Comparison of ENCODE assay signal across 9 mouse cellular contexts in the genomic region with DNA sequence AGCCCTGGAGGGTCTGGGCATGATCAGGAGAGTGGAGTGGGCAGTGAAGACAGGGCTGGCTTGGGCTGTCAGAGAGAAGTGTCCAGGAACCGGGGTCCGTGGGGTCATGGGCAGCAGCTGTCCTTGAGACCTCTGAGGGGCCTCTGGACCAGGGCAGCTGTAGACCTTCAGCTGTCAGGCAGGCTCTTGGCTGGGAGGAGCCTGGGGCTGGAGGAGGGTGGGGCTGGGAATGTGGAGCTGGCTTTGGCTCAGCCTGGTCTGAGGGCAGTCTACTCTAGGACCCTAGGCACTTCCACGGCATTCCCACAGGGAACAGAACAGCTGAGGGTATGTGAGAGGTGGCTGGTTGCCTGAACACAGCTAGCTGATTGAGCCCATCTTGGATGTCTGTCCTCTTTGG. TPM values are rescaled to one million over a fixed set of nuclear protein-coding genes. Genes with fewer than 3 reads are reported as not detected.
DNase-seq lines count a peak whose midpoint lies in the region; ATAC-seq and TF ChIP-seq lines count a peak whose summit lies in the region.
"Had no signal": no experiment of that assay in that cellular context is flagged by ENCODE, and none has a peak within 500 bp of the region (broad histone marks: within the 10 kb centered on the region; RNA-seq: fewer than 3 reads in every experiment).

No protein-coding gene starts in this region.

- H3K4me3 ChIP-seq in heart, postnatal 0 days (ENCODE audit: low read depth, low read length): no peak overlapping the region
- H3K4me3 ChIP-seq in lung, embryonic 15.5 days: no peak overlapping the region
- no peak overlapping the region for H3K4me3 ChIP-seq in forebrain, embryonic 12.5 days (replicated peaks)

- no peak for TF ChIP-seq EP300 in heart, postnatal 0 days (IDR thresholded peaks at IDR 0.05; ENCODE audit: low read depth)

- 5% methylated on average over 3 of the region's 3 CpGs for WGBS in heart, postnatal 0 days
- WGBS in lung, embryonic 15.5 days: 24% methylated on average over 3 of the region's 3 CpGs
- WGBS in forebrain, embryonic 12.5 days: 63% methylated on average over 3 of the region's 3 CpGs

- H3K9ac ChIP-seq in heart, postnatal 0 days (replicated peaks; ENCODE audit: low read depth, low read length): no peak overlapping the region
- H3K9ac ChIP-seq in lung, embryonic 15.5 days: no peak overlapping the region
- no peak overlapping the region for H3K9ac ChIP-seq in forebrain, embryonic 12.5 days

- H3K36me3 ChIP-seq in heart, postnatal 0 days (replicated peaks; ENCODE audit: control insufficient read depth, insufficient read depth, low read length): no peaks in the 10 kb centered on the region
- H3K36me3 ChIP-seq in lung, embryonic 15.5 days: 0 out of 2 replicates have a peak, but pooled peaks cover 3% of the 10 kb centered on the region
- H3K36me3 ChIP-seq in forebrain, embryonic 12.5 days (replicated peaks): peaks cover 9% of the 10 kb centered on the region

- peak overlapping the region; percentile 64 for H3K27ac ChIP-seq in heart, postnatal 0 days (ENCODE audit: low read depth)
- H3K27ac ChIP-seq in lung, embryonic 15.5 days: peak overlapping the region; percentile 80
- no peak overlapping the region for H3K27ac ChIP-seq in forebrain, embryonic 12.5 days

- no peaks in the 10 kb centered on the region for H3K27me3 ChIP-seq in heart, postnatal 0 days (ENCODE audit: control insufficient read depth, insufficient read depth, low read length)
- no peaks in the 10 kb centered on the region for H3K27me3 ChIP-seq in lung, embryonic 15.5 days
- H3K27me3 ChIP-seq in forebrain, embryonic 12.5 days: no peaks in the 10 kb centered on the region

- intact Hi-C loops in left cerebral cortex, postnatal 14 days (cut with DNase I): no loop called here

- no peaks in the 10 kb centered on the region for H3K9me3 ChIP-seq in heart, postnatal 0 days (replicated peaks; ENCODE audit: control insufficient read depth, low read length)
- no peaks in the 10 kb centered on the region for H3K9me3 ChIP-seq in lung, embryonic 15.5 days
- no peaks in the 10 kb centered on the region for H3K9me3 ChIP-seq in forebrain, embryonic 12.5 days

- no peak overlapping the region for H3K4me2 ChIP-seq in heart, postnatal 0 days (ENCODE audit: low read depth, low read length)
- peak overlapping the region; percentile 30 for H3K4me2 ChIP-seq in lung, embryonic 15.5 days
- H3K4me2 ChIP-seq in forebrain, embryonic 12.5 days: no peak overlapping the region

- DNase-seq in cerebellum, postnatal 10 days: peak; percentile 17 to 24
- DNase-seq in cerebellum, adult 9-10 months: no peak
- peak; percentile 78 for DNase-seq in adrenal gland, postnatal 14 days
- peak; percentile 68 for DNase-seq in heart, postnatal 0 days (ENCODE audit: low spot score)
- DNase-seq in left cerebral cortex, postnatal 14 days (ENCODE audit: low spot score in 2 of 2): no peak
- DNase-seq: spleen, adult 18-20 months had no signal

- H3K4me1 ChIP-seq in heart, postnatal 0 days (ENCODE audit: control insufficient read depth, insufficient read depth): peaks cover 27% of the 10 kb centered on the region
- peaks cover 54% of the 10 kb centered on the region for H3K4me1 ChIP-seq in lung, embryonic 15.5 days
- H3K4me1 ChIP-seq in forebrain, embryonic 12.5 days: peaks cover 17% of the 10 kb centered on the region

- TF ChIP-seq CTCF in heart, postnatal 0 days (IDR thresholded peaks at IDR 0.05; ENCODE audit: low read depth): no peak

- ATAC-seq in heart, postnatal 0 days (ENCODE audit: insufficient read depth, low read depth): peak; percentile 82
- peak; percentile 89 for ATAC-seq in lung, embryonic 15.5 days (ENCODE audit: borderline replicate concordance, extremely low read depth, low FRiP score, low TSS enrichment)
- no peak for ATAC-seq in inflammation-experienced regulatory T-cells, adult 6 months
- ATAC-seq in forebrain, embryonic 12.5 days (ENCODE audit: low FRiP score): no peak

RNA-seq across cellular contexts. Expression of gene Cdc42ep2, which starts 10.7 kb away (rescaled TPM):
- total RNA-seq in adrenal gland, postnatal 14 days (2021): 9.6 and 9.7 TPM in 2 replicates
- total RNA-seq in heart, postnatal 0 days (2014; rRNA removed; ENCODE audit: low replicate concordance): 15.7 and 17.4 TPM in 2 replicates
- 8.8 and 9.5 TPM in 2 replicates for polyA plus RNA-seq in heart, postnatal 0 days (2015; fragmentation: Nextera tagmentation; extraction: Ambion mirVana)
- 12.0 and 14.1 TPM in 2 replicates for polyA plus RNA-seq in lung, embryonic 15.5 days (2015; fragmentation: Nextera tagmentation; extraction: Ambion mirVana)
- 1 to 10 TPM; 7.1 to 8.0 TPM for total RNA-seq in left cerebral cortex, postnatal 14 days (2021)
- polyA plus RNA-seq in inflammation-experienced regulatory T-cells, adult 6 months (2017; shearing (Covaris generic)): under 1 TPM in 2 of 3 experiments, not detected in 1; 0.32 to 0.52 TPM
- 2.2 TPM in 2 replicates for polyA plus RNA-seq in forebrain, embryonic 12.5 days (2016; fragmentation: Nextera tagmentation; extraction: Ambion mirVana)

RNA-seq across cellular contexts. Expression of gene Dpf2, which starts 22.5 kb away (rescaled TPM):
- 118 and 119 TPM in 2 replicates for total RNA-seq in adrenal gland, postnatal 14 days (2021)
- total RNA-seq in heart, postnatal 0 days (2014; rRNA removed; ENCODE audit: low replicate concordance): 57.8 and 91.8 TPM in 2 replicates
- polyA plus RNA-seq in heart, postnatal 0 days (2015; fragmentation: Nextera tagmentation; extraction: Ambion mirVana): 60.5 and 61.4 TPM in 2 replicates
- 142 and 147 TPM in 2 replicates for polyA plus RNA-seq in lung, embryonic 15.5 days (2015; fragmentation: Nextera tagmentation; extraction: Ambion mirVana)
- 10 to 100 TPM; 87.6 to 90.4 TPM for total RNA-seq in left cerebral cortex, postnatal 14 days (2021)
- polyA plus RNA-seq in inflammation-experienced regulatory T-cells, adult 6 months (2017; shearing (Covaris generic)): 100 to 1,000 TPM; 157 to 198 (median 189) TPM
- 184 and 203 TPM in 2 replicates for polyA plus RNA-seq in forebrain, embryonic 12.5 days (2016; fragmentation: Nextera tagmentation; extraction: Ambion mirVana)

RNA-seq across cellular contexts. Expression of gene Pola2, which starts 28.7 kb away (rescaled TPM):
- total RNA-seq in adrenal gland, postnatal 14 days (2021): 24.6 and 28.4 TPM in 2 replicates
- 44.7 and 64.3 TPM in 2 replicates for total RNA-seq in heart, postnatal 0 days (2014; rRNA removed; ENCODE audit: low replicate concordance)
- 32.7 and 34.1 TPM in 2 replicates for polyA plus RNA-seq in heart, postnatal 0 days (2015; fragmentation: Nextera tagmentation; extraction: Ambion mirVana)
- polyA plus RNA-seq in lung, embryonic 15.5 days (2015; fragmentation: Nextera tagmentation; extraction: Ambion mirVana): 72.3 and 75.3 TPM in 2 replicates
- 1 to 10 TPM; 6.2 to 6.6 TPM for total RNA-seq in left cerebral cortex, postnatal 14 days (2021)
- polyA plus RNA-seq in inflammation-experienced regulatory T-cells, adult 6 months (2017; shearing (Covaris generic)): 10 to 100 TPM; 14.2 to 20.4 (median 14.7) TPM
- polyA plus RNA-seq in forebrain, embryonic 12.5 days (2016; fragmentation: Nextera tagmentation; extraction: Ambion mirVana): 76.8 and 80.4 TPM in 2 replicates

RNA-seq across cellular contexts. Expression of gene Tigd3, which starts 41.3 kb away (rescaled TPM):
- 1.4 and 1.7 TPM in 2 replicates for total RNA-seq in adrenal gland, postnatal 14 days (2021)
- total RNA-seq in heart, postnatal 0 days (2014; rRNA removed; ENCODE audit: low replicate concordance): 0.81 and 3.3 TPM in 2 replicates
- polyA plus RNA-seq in heart, postnatal 0 days (2015; fragmentation: Nextera tagmentation; extraction: Ambion mirVana): 0.85 and 0.91 TPM in 2 replicates
- polyA plus RNA-seq in lung, embryonic 15.5 days (2015; fragmentation: Nextera tagmentation; extraction: Ambion mirVana): 3.2 and 3.6 TPM in 2 replicates
- total RNA-seq in left cerebral cortex, postnatal 14 days (2021): 1 to 10 TPM; 5.6 to 5.9 TPM
- 1 to 10 TPM in 1 of 3 experiments, under 1 TPM in 2; 0.36 to 1.1 (median 0.66) TPM for polyA plus RNA-seq in inflammation-experienced regulatory T-cells, adult 6 months (2017; shearing (Covaris generic))
- 11.1 and 12.8 TPM in 2 replicates for polyA plus RNA-seq in forebrain, embryonic 12.5 days (2016; fragmentation: Nextera tagmentation; extraction: Ambion mirVana)

RNA-seq across cellular contexts. Expression of gene Slc22a20, which starts 50.7 kb away (rescaled TPM):
- total RNA-seq in adrenal gland, postnatal 14 days (2021): not detected in 2 replicates
- total RNA-seq in heart, postnatal 0 days (2014; rRNA removed; ENCODE audit: low replicate concordance): not detected in 2 replicates
- not detected in 2 replicates for polyA plus RNA-seq in heart, postnatal 0 days (2015; fragmentation: Nextera tagmentation; extraction: Ambion mirVana)
- polyA plus RNA-seq in lung, embryonic 15.5 days (2015; fragmentation: Nextera tagmentation; extraction: Ambion mirVana): not detected in 2 replicates
- not detected for total RNA-seq in left cerebral cortex, postnatal 14 days (2021)
- not detected for polyA plus RNA-seq in inflammation-experienced regulatory T-cells, adult 6 months (2017; shearing (Covaris generic))
- polyA plus RNA-seq in forebrain, embryonic 12.5 days (2016; fragmentation: Nextera tagmentation; extraction: Ambion mirVana): not detected in 2 replicates

Comparison
In these comparisons a context has a peak if more than half of its experiments do, and no peak if none do; other contexts are left out.
1. DNase-seq: peak in cerebellum, postnatal 10 days (2 of 2), adrenal gland, postnatal 14 days (single experiment) and heart, postnatal 0 days (single experiment); none in cerebellum, adult 9-10 months (single experiment) and left cerebral cortex, postnatal 14 days (0 of 2).
2. ATAC-seq: peak in heart, postnatal 0 days (single experiment) and lung, embryonic 15.5 days (single experiment); none in inflammation-experienced regulatory T-cells, adult 6 months (single experiment) and forebrain, embryonic 12.5 days (single experiment).